Mouse (Mus musculus): ENCODE results near the gene Tead3.
A peak's percentile ranks its signal among the peaks of the same experiment; 100 is the strongest.

Gene Tead3

GRCm38 (mm10) chr17:28300850-28301249 is 49.8 kb downstream of the Tead3 start:
- no peak for DNase-seq

- peak; percentile 59 for DNase-seq
Observed at GRCm38 (mm10) chr17:28300323-28300722, 50.3 kb downstream of the Tead3 start.

GRCm38 (mm10) chr17:28299669-28300320 is 50.8 kb downstream of the Tead3 start:
- DNase-seq, result peak; percentile 44

- no peak for DNase-seq
Observed at GRCm38 (mm10) chr17:28298888-28299287, 51.7 kb downstream of the Tead3 start.

GRCm38 (mm10) chr17:28294449-28295333 is 55.9 kb downstream of the Tead3 start:
- DNase-seq, result no peak

- no peak for DNase-seq
Observed at GRCm38 (mm10) chr17:28293716-28294115, 56.9 kb downstream of the Tead3 start.

GRCm38 (mm10) chr17:28291346-28291745 is 59.3 kb downstream of the Tead3 start:
- DNase-seq, result no peak

- DNase-seq, result peak; percentile 38
Observed at GRCm38 (mm10) chr17:28290671-28291070, 59.9 kb downstream of the Tead3 start.

- DNase-seq, result peak; percentile 81
Observed at GRCm38 (mm10) chr17:28290262-28290661, 60.4 kb downstream of the Tead3 start.

GRCm38 (mm10) chr17:28287980-28288379 is 62.6 kb downstream of the Tead3 start:
- peak; percentile 50 for DNase-seq

- DNase-seq, result no peak
Observed at GRCm38 (mm10) chr17:28287578-28287977, 63.0 kb downstream of the Tead3 start.

- no peak for DNase-seq
Observed at GRCm38 (mm10) chr17:28286964-28287363, 63.7 kb downstream of the Tead3 start.

- no peak for DNase-seq
Observed at GRCm38 (mm10) chr17:28286133-28286532, 64.5 kb downstream of the Tead3 start.

- no peak for DNase-seq
Observed at GRCm38 (mm10) chr17:28283199-28283598, 67.4 kb downstream of the Tead3 start.

GRCm38 (mm10) chr17:28281866-28282441 is 68.7 kb downstream of the Tead3 start:
- DNase-seq, result no peak

All from lung, postnatal 10 days (tissue).